Mouse (Mus musculus): ENCODE data around the gene Sash1.

Gene Sash1

DNA sequence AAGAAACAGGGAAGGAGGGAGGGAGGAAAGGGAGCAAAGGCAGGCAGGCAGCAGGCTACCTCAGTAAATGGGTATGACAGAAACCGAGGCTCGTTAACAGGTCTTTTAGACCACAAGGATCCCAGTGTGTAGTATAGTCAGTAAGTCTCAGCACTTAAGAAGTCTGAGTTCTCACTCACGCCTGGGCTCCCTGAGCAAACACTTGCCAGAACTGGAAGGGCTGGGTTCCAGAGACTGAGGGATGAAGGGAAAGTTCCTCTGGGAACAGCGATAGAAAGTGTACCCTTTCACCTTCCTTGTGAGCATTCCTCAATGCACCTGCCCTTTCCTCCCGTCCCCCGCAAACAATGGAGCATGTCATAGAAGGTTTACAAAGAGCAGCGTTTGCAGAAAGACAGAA, 16.5 kb upstream of the Sash1 start:
- no peak for DNase-seq (ENCODE audit: low read depth, low spot score)

DNA sequence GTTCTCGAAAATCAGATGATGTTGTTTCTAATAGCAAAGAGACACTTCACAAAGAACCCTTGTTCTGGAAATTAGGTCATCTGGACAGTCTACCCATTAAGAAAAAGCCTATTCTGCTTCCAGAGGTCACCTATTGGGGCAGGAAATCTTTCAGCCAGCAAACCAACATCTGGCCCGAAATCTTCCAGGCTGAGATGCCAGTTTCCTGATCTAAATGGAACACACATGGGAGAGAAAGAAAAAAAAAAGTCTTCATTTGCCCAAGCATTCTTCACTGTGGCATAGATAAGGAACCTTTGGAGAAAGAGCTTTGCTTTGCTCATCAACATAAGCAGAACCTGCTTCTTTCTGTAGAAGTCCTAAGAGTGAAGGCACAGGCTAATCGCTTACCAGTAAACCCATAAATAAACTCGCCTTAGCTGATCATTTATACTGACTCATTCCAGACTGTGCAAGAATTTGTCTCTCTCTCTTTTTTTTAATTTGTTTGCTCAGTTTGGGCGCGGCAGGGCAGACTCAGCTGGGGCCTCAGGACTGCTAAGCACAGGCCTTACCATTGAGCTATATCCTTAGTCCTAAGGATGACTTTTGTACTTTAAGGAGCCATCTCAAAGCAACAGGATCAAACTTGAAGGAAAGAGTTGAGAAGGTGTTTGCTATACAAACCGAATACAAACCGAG, 13.1 kb upstream of the Sash1 start:
- DNase-seq (ENCODE audit: low read depth, low spot score), result no peak

GRCm38 (mm10) chr10:8898099-8898777, 12.4 kb upstream of the Sash1 start:
- no peak for DNase-seq (ENCODE audit: low read depth, low spot score)

- no peak for DNase-seq (ENCODE audit: low read depth, low spot score)
Measured at GRCm38 (mm10) chr10:8894965-8895515, 9.2 kb upstream of the Sash1 start.

- no peak for DNase-seq (ENCODE audit: low read depth, low spot score)
Measured at GRCm38 (mm10) chr10:8890511-8890910, 4.6 kb upstream of the Sash1 start.

- no peak for DNase-seq (ENCODE audit: low read depth, low spot score)
Measured at GRCm38 (mm10) chr10:8889341-8889740, 3.5 kb upstream of the Sash1 start.

GRCm38 (mm10) chr10:8886528-8886854, 621 bp upstream of the Sash1 start:
- DNase-seq (ENCODE audit: low read depth, low spot score), result no peak

DNA sequence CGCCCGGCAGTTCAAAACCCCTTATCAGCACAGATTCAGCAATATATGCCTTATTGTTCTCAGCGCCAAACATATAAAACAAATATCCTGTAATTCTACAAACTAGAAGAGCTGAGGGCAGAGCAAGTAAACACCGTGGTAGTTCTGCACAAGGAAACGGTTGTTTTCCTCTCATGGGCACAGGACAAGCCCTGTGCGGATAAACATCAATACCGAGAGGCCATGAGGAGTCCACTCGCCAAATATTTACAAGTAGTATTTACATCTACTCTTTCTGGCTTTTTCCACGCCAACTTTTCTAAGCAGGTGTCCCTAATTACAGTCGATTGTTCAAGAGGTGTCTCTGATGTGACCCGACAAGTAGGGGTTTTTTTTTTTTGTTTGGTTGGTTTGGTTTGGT, 669 bp downstream of the Sash1 start:
- DNase-seq (ENCODE audit: low read depth, low spot score), result no peak

GRCm38 (mm10) chr10:8884565-8884964, 1.3 kb downstream of the Sash1 start:
- DNase-seq (ENCODE audit: low read depth, low spot score), result no peak

GRCm38 (mm10) chr10:8883686-8884085, 2.2 kb downstream of the Sash1 start:
- no peak for DNase-seq (ENCODE audit: low read depth, low spot score)

DNA sequence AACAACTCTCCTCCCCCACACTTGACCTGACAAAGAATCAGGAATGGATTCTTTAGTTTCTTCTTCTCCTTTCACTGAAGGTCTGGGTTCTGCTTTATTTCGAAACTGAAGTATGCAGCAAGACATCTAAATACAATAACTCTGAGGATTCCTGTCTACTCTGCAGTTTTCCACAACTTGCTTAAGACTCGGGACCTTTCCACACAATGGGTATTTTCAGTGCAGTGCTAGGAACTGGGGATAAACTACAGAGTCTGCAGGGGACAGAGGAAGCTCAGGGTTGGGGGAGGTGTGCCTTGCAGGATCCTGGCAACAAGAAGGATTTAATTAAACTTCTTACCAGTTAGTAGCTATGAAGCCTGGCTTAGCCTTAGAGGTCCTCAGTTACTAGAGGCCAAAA, 4.1 kb downstream of the Sash1 start:
- no peak for DNase-seq (ENCODE audit: low read depth, low spot score)

GRCm38 (mm10) chr10:8880950-8881675, 4.8 kb downstream of the Sash1 start:
- no peak for DNase-seq (ENCODE audit: low read depth, low spot score)

DNA sequence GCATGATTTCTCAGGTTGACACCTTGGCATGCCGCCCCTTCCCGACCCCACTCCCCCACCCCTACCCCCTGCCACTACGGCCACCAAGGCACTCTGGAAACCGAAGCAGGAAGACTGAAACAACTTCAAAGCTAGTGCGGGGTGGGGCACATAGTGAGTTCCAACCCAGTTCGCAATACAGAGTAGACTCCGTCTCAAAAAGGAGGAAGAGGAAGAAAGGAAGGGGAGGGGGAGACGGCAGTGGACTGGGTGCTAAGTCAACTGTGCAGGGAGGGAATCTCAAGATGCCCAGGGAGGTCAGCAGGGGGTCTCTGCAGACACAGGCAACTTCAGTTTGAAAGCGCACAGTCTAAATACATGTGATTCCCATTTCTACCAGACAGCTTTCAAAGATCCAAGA, 7.0 kb downstream of the Sash1 start:
- no peak for DNase-seq (ENCODE audit: low read depth, low spot score)

DNA sequence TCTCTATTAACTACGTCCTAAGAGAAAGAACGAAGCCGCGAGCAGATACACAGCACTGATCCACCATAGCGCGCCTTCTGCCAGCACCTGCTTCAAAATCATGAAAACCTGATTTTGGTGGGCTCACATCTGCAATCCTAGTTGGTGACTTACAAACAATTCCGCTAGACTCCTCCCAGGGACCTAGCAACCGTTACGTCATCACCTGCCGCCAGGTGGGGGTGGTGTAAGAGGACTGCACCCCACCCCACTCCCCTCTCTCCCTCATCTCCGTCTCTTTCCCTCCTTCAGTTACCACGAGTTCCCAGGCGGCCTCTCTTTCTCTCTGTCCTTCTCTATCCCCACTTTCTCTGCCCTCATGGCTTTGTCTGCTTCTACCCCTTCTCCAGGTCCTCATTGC, 7.5 kb downstream of the Sash1 start:
- DNase-seq (ENCODE audit: low read depth, low spot score), result no peak

GRCm38 (mm10) chr10:8873631-8874370, 12.1 kb downstream of the Sash1 start:
- DNase-seq (ENCODE audit: low read depth, low spot score), result no peak

- no peak for DNase-seq (ENCODE audit: low read depth, low spot score)
Measured at GRCm38 (mm10) chr10:8872788-8873187, 13.1 kb downstream of the Sash1 start.

DNA sequence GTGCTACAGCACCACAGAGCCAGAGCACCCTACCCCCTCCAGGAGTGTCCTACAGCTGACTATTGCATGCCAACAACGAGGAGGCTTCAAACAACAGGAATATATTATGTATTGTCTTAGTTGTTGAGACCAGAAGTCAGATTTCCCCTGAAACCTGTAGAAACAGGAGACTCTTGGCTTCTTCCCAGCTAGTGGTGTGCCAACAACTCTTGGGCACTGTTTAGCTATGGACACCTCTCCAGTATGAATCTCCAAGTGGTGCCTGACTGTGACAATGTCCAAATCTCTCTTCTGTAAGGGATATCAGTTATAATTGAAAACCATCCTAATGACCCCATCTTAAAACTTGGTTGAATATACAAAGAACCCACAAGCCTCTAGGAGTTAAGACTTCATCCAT, 13.9 kb downstream of the Sash1 start:
- no peak for DNase-seq (ENCODE audit: low read depth, low spot score)

DNA sequence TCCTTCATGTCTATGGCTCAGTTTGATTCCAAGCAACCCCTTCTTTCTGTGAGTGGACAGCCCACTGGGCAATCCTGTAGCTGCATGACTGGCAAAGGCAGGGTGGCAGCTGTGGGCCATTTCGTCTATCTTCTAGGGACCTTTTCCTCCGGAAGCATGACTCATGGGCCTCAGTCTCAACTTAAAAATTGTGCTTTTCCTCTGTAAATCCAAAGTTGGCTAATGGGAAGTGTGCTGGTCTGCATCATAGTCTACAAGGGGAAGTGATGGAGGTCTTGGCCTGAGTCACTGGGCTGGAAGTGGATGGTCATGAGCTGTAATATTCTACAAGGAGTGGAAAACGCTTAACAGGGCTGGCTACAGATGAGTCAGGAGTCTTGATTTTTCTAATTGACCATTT, 15.5 kb downstream of the Sash1 start:
- no peak for DNase-seq (ENCODE audit: low read depth, low spot score)

GRCm38 (mm10) chr10:8866062-8866642, 19.7 kb downstream of the Sash1 start:
- no peak for DNase-seq (ENCODE audit: low read depth, low spot score)

DNA sequence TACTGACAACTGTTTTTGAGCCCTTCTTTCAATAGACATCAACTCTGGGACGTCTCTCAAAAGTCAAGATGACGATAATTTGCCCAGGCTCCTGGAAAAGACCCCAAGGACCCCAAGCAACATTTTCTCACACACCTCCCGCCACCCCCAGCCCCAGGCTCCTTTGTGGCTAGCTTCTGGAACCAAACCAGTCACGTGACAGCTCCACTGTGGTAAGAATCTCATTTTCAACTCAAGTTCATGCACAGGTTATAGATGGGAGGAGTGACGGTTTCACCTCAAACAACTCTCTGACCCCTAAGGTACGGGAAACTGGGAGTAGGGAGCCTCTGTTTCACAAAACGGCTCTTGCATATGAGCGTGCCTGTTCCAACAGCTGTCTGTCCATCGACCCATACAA, 25.2 kb downstream of the Sash1 start:
- no peak for DNase-seq (ENCODE audit: low read depth, low spot score)

DNA sequence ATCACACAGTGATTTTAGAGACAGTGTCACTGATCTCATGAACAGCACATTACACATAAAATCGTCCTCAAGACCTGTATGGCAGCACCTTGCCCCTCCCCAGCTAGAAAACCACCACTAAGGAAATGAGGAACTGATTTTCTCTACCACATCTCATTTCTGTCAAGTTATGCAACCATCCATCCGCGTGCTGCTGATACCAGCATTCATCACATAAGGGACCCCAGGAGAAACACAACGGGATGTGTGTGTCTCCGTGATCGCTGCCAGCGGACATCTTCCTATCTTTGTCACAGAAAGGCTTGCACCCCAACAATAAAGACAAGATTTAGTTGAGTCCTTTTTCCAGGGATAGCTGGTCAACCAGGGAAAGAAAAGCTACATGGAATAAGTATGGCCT, 27.2 kb downstream of the Sash1 start:
- DNase-seq (ENCODE audit: low read depth, low spot score), result no peak

- DNase-seq (ENCODE audit: low read depth, low spot score), result no peak
Measured at GRCm38 (mm10) chr10:8856942-8857341, 28.9 kb downstream of the Sash1 start.

Measured in retina, adult 2 months (tissue).